Mouse (Mus musculus): ENCODE results near the gene Kdm5c. TPM values are rescaled to one million over a fixed set of nuclear protein-coding genes. Genes with fewer than 3 reads are reported as not detected.

Gene Kdm5c
- total and polyA plus RNA-seq, 2 experiments from 2014 or later = 17.6 to 42.3 TPM

DNA sequence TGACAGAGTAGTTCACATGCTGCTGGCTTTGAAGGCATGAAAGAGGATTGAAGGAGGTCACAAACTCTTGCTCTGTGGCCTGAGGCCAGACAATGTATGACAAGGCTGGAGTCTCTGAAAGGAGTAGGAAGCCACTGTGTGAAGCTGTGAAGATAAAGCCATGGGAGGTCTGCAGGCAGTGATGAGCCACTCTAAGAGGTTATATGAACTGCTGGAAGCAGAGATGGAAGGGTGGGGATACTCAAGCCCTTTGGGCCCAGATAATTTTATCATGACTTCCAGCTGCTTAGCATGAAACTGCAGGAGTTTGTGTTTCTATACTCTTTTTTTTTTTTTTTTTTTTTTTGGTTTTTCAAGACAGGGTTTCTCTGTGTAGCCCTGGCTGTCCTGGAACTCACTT, 74.6 kb downstream of the Kdm5c start:
- H3K4me1 ChIP-seq (ENCODE audit: control insufficient read depth, insufficient read depth) = no peaks in the 10 kb centered on the region
- no peak overlapping the region for H3K4me2 ChIP-seq (ENCODE audit: low read depth, low read length)
- H3K36me3 ChIP-seq (replicated peaks; ENCODE audit: control insufficient read depth, insufficient read depth, low read length) = no peaks in the 10 kb centered on the region
- H3K9me3 ChIP-seq (replicated peaks; ENCODE audit: control insufficient read depth, low read length) = no peaks in the 10 kb centered on the region
- TF ChIP-seq EP300 (IDR thresholded peaks at IDR 0.05; ENCODE audit: low read depth) (no peak), CTCF (IDR thresholded peaks at IDR 0.05; ENCODE audit: low read depth) (no peak)
- no peak overlapping the region for H3K4me3 ChIP-seq (ENCODE audit: low read depth, low read length)
- no peak for ATAC-seq (ENCODE audit: insufficient read depth, low read depth)
- H3K27ac ChIP-seq (ENCODE audit: low read depth) = no peak overlapping the region
- H3K27me3 ChIP-seq (ENCODE audit: control insufficient read depth, insufficient read depth, low read length) = no peaks in the 10 kb centered on the region
- no peak for DNase-seq (ENCODE audit: low spot score)
- H3K9ac ChIP-seq (replicated peaks; ENCODE audit: low read depth, low read length) = no peak overlapping the region

DNA sequence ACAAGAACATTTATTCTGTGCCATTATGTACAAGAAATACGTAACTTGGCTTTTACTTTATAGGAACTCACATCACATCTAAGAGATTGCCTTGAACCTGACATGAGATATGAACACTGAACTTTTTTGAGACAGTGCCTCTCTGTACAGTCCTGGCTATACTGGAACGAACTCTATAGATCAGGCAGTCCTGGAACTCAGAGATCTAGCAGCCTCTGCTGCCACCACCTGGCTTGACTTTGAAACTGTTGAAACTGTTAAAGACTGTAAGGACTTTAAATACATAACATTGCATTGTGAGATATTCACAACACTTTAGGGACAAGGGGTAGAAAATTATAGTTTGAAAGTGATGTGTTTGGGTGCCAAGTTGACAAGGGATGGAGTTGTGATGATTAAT, 75.1 kb downstream of the Kdm5c start:
- ATAC-seq (ENCODE audit: insufficient read depth, low read depth) (no peak), DNase-seq (ENCODE audit: low spot score) (no peak)
- Histone ChIP-seq H3K27me3 (ENCODE audit: control insufficient read depth, insufficient read depth, low read length) (no peaks in the 10 kb centered on the region), H3K27ac (ENCODE audit: low read depth) (no peak overlapping the region), H3K9me3 (replicated peaks; ENCODE audit: control insufficient read depth, low read length) (no peaks in the 10 kb centered on the region), H3K4me2 (ENCODE audit: low read depth, low read length) (no peak overlapping the region), H3K4me1 (ENCODE audit: control insufficient read depth, insufficient read depth) (no peaks in the 10 kb centered on the region), H3K4me3 (ENCODE audit: low read depth, low read length) (no peak overlapping the region), H3K36me3 (replicated peaks; ENCODE audit: control insufficient read depth, insufficient read depth, low read length) (no peaks in the 10 kb centered on the region), H3K9ac (replicated peaks; ENCODE audit: low read depth, low read length) (no peak overlapping the region)
- TF ChIP-seq CTCF (IDR thresholded peaks at IDR 0.05; ENCODE audit: low read depth) (peak; percentile 52), EP300 (IDR thresholded peaks at IDR 0.05; ENCODE audit: low read depth) (no peak)
- WGBS = 51% methylated on average over 2 of the region's 2 CpGs

DNA sequence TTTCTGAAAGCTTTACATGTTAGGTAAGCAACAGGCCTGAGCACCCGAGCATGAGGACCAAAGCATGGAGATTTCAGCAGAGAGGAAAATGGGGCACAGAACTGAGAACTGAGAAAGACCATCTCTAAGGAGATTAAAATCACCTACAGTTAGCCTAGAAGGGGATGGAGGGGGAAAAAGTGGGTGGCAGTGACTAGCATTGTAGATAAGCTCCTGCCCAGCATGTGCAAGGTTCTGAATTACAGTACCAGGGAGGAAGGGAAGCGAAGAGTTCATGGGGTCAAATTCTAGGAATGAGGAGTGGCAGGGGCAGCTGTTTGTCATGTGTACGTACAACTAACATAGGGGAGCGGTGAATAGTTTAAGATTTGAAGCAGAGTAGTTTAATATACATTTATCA, 87.7 kb downstream of the Kdm5c start:
- no peak overlapping the region for H3K4me3 ChIP-seq (ENCODE audit: low read depth, low read length)
- H3K4me2 ChIP-seq (ENCODE audit: low read depth, low read length) = no peak overlapping the region
- no peak overlapping the region for H3K27ac ChIP-seq (ENCODE audit: low read depth)
- peaks cover 5% of the 10 kb centered on the region; the same call in 1 of the 2 replicates for H3K36me3 ChIP-seq (replicated peaks; ENCODE audit: control insufficient read depth, insufficient read depth, low read length)
- no peak for ATAC-seq (ENCODE audit: insufficient read depth, low read depth)
- no peak for DNase-seq (ENCODE audit: low spot score)
- H3K27me3 ChIP-seq (ENCODE audit: control insufficient read depth, insufficient read depth, low read length) = no peaks in the 10 kb centered on the region
- WGBS = 75% methylated on average over 4 of the region's 4 CpGs
- H3K9ac ChIP-seq (replicated peaks; ENCODE audit: low read depth, low read length) = no peak overlapping the region
- TF ChIP-seq CTCF (IDR thresholded peaks at IDR 0.05; ENCODE audit: low read depth) (no peak), EP300 (IDR thresholded peaks at IDR 0.05; ENCODE audit: low read depth) (no peak)
- no peaks in the 10 kb centered on the region for H3K4me1 ChIP-seq (ENCODE audit: control insufficient read depth, insufficient read depth)
- no peaks in the 10 kb centered on the region for H3K9me3 ChIP-seq (replicated peaks; ENCODE audit: control insufficient read depth, low read length)

DNA sequence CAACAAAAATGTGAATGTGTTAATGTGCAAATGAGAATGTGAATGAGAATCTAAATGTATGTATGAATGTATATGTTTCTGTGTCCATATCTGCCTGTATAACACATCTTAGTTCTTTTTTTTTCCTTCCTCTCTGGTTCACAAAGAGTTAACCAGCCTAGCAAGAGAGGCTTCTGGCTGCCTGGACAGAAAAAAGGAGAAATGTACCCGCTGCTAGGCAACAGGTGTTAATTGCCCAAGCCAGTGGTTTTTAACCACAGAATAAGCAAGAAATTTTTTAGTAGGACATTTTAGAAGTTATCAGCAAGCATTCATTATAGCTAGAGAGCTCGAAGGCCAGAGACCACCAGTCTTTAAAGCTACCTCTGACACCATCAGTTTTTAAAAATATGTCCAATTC, 90.0 kb downstream of the Kdm5c start:
- Histone ChIP-seq H3K9ac (replicated peaks; ENCODE audit: low read depth, low read length) (no peak overlapping the region), H3K36me3 (replicated peaks; ENCODE audit: control insufficient read depth, insufficient read depth, low read length) (peaks cover 5% of the 10 kb centered on the region; the same call in 1 of the 2 replicates), H3K27ac (ENCODE audit: low read depth) (no peak overlapping the region), H3K4me1 (ENCODE audit: control insufficient read depth, insufficient read depth) (no peaks in the 10 kb centered on the region), H3K27me3 (ENCODE audit: control insufficient read depth, insufficient read depth, low read length) (no peaks in the 10 kb centered on the region), H3K4me3 (ENCODE audit: low read depth, low read length) (no peak overlapping the region), H3K4me2 (ENCODE audit: low read depth, low read length) (no peak overlapping the region), H3K9me3 (replicated peaks; ENCODE audit: control insufficient read depth, low read length) (no peaks in the 10 kb centered on the region)
- ATAC-seq (ENCODE audit: insufficient read depth, low read depth) (no peak), DNase-seq (ENCODE audit: low spot score) (no peak)
- WGBS = 42% methylated on average over 2 of the region's 2 CpGs
- TF ChIP-seq CTCF (IDR thresholded peaks at IDR 0.05; ENCODE audit: low read depth) (no peak), EP300 (IDR thresholded peaks at IDR 0.05; ENCODE audit: low read depth) (no peak)

DNA sequence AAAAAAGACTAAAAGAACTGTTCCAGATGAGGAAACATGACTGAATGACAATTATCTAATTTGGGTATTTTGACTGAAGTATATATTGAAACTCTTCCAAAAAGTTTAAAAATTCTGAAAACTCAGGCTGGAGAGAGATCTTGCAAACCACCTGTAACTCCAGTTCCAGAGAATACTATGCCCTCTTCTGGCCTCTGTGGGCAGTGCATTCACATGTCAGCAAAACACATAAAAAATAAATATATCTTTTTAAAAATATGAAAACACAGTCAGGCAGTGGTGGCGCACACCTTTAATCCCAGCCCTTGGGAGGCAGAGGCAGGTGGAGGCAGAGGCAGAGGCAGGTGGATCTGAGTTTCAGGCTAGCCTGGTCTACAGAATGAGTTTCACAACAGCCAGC, 90.8 kb downstream of the Kdm5c start:
- WGBS = 90% methylated on average over 1 of the region's 1 CpGs
- Histone ChIP-seq H3K4me2 (ENCODE audit: low read depth, low read length) (no peak overlapping the region), H3K27me3 (ENCODE audit: control insufficient read depth, insufficient read depth, low read length) (no peaks in the 10 kb centered on the region), H3K27ac (ENCODE audit: low read depth) (no peak overlapping the region), H3K4me1 (ENCODE audit: control insufficient read depth, insufficient read depth) (no peaks in the 10 kb centered on the region), H3K9me3 (replicated peaks; ENCODE audit: control insufficient read depth, low read length) (no peaks in the 10 kb centered on the region), H3K9ac (replicated peaks; ENCODE audit: low read depth, low read length) (no peak overlapping the region), H3K36me3 (replicated peaks; ENCODE audit: control insufficient read depth, insufficient read depth, low read length) (peaks cover 5% of the 10 kb centered on the region; the same call in 1 of the 2 replicates), H3K4me3 (ENCODE audit: low read depth, low read length) (no peak overlapping the region)
- DNase-seq (ENCODE audit: low spot score) = no peak
- TF ChIP-seq CTCF (IDR thresholded peaks at IDR 0.05; ENCODE audit: low read depth) (no peak), EP300 (IDR thresholded peaks at IDR 0.05; ENCODE audit: low read depth) (no peak)
- no peak for ATAC-seq (ENCODE audit: insufficient read depth, low read depth)

Other genes starting within 250 kb of the Kdm5c start
- gene Hsd17b10, start 231.2 kb upstream of the Kdm5c start, total RNA-seq (2014; rRNA removed; ENCODE audit: low replicate concordance) = 188 and 209 TPM in 2 replicates
- gene Hsd17b10, start 231.2 kb upstream of the Kdm5c start, polyA plus RNA-seq (2015; fragmentation: Nextera tagmentation; extraction: Ambion mirVana) = 258 and 264 TPM in 2 replicates
- gene Ribc1, start 216.7 kb upstream of the Kdm5c start, total RNA-seq (2014; rRNA removed; ENCODE audit: low replicate concordance) = 0.35 and 2.3 TPM in 2 replicates
- gene Ribc1, start 216.7 kb upstream of the Kdm5c start, polyA plus RNA-seq (2015; fragmentation: Nextera tagmentation; extraction: Ambion mirVana) = 1.4 and 1.5 TPM in 2 replicates
- gene Smc1a, start 216.6 kb upstream of the Kdm5c start, total RNA-seq (2014; rRNA removed; ENCODE audit: low replicate concordance) = 8.8 and 21.2 TPM in 2 replicates
- 31.8 and 31.9 TPM in 2 replicates for gene Smc1a, start 216.6 kb upstream of the Kdm5c start, polyA plus RNA-seq (2015; fragmentation: Nextera tagmentation; extraction: Ambion mirVana)
- gene Iqsec2, start 88.8 kb upstream of the Kdm5c start, total RNA-seq (2014; rRNA removed; ENCODE audit: low replicate concordance) = 126 and 131 TPM in 2 replicates
- 51.7 and 54.3 TPM in 2 replicates for gene Iqsec2, start 88.8 kb upstream of the Kdm5c start, polyA plus RNA-seq (2015; fragmentation: Nextera tagmentation; extraction: Ambion mirVana)
- 0.08 and 1.0 TPM in 2 replicates for gene Kantr, start 94.5 kb downstream of the Kdm5c start, total RNA-seq (2014; rRNA removed; ENCODE audit: low replicate concordance)
- gene Kantr, start 94.5 kb downstream of the Kdm5c start, polyA plus RNA-seq (2015; fragmentation: Nextera tagmentation; extraction: Ambion mirVana) = 2.8 and 3.3 TPM in 2 replicates
- gene Tspyl2, start 109.4 kb downstream of the Kdm5c start, total RNA-seq (2014; rRNA removed; ENCODE audit: low replicate concordance) = 11.1 and 11.2 TPM in 2 replicates
- gene Tspyl2, start 109.4 kb downstream of the Kdm5c start, polyA plus RNA-seq (2015; fragmentation: Nextera tagmentation; extraction: Ambion mirVana) = 7.8 and 10.4 TPM in 2 replicates
- gene Gpr173, start 135.7 kb downstream of the Kdm5c start, total RNA-seq (2014; rRNA removed; ENCODE audit: low replicate concordance) = 2.4 and 5.1 TPM in 2 replicates
- 0.74 and 1.3 TPM in 2 replicates for gene Gpr173, start 135.7 kb downstream of the Kdm5c start, polyA plus RNA-seq (2015; fragmentation: Nextera tagmentation; extraction: Ambion mirVana)